Mouse (Mus musculus) neural tube, embryonic 11.5 days (tissue): ENCODE data around the gene Gm20518. TPM values are rescaled to one million over a fixed set of nuclear protein-coding genes. Genes with fewer than 3 reads are reported as not detected.
A peak's percentile ranks its signal among the peaks of the same experiment; 100 is the strongest.

Source experiments
- ATAC-seq: fragments of 200-750 bp; cut with Nextera tagmentation; 2 replicates; pipeline ENCODE4 v1.8.0; 2017; ENCODE audit warnings: moderate number of reproducible peaks, mild to moderate bottlenecking, moderate TSS enrichment, moderate library complexity; ENCODE audit not compliant: insufficient read depth, low FRiP score, low TSS enrichment
- DNase-seq: peaks from one replicate; pipeline ENCODE4 v3.0.0-alpha.2; 2015; ENCODE audit warnings: low spot score
- H3K27ac ChIP-seq: fragments of 300-500 bp; sonication (generic); 2 replicates; pipeline ENCODE4 v1.5.1; 2014; ENCODE audit warnings: low read depth, mild to moderate bottlenecking, low read length
- H3K27me3 ChIP-seq: fragments of 300-500 bp; sonication (generic); 2 replicates; pipeline ENCODE4 v1.6.1; 2014; ENCODE audit warnings: mild to moderate bottlenecking, low read length, mixed read lengths; ENCODE audit not compliant: control insufficient read depth, insufficient read depth
- H3K36me3 ChIP-seq: fragments of 300-500 bp; sonication (generic); 2 replicates; pipeline ENCODE4 v1.6.1; 2014; ENCODE audit warnings: mild to moderate bottlenecking, low read length, moderate library complexity, mixed read lengths; ENCODE audit not compliant: control insufficient read depth, insufficient read depth
- H3K4me1 ChIP-seq: fragments of 300-500 bp; sonication (generic); 2 replicates; pipeline ENCODE4 v1.6.1; 2014; ENCODE audit warnings: low read length, mixed read lengths; ENCODE audit not compliant: control insufficient read depth, insufficient read depth
- H3K4me2 ChIP-seq: fragments of 300-500 bp; sonication (generic); 2 replicates; pipeline ENCODE4 v1.6.1; 2014; ENCODE audit warnings: low read depth, mild to moderate bottlenecking, moderate library complexity
- H3K4me3 ChIP-seq: fragments of 300-500 bp; sonication (generic); 2 replicates; pipeline ENCODE4 v1.5.1; 2014; ENCODE audit warnings: low read depth, low read length
- H3K9ac ChIP-seq: fragments of 300-500 bp; sonication (generic); 2 replicates; pipeline ENCODE4 v1.6.1; 2014; ENCODE audit warnings: mild to moderate bottlenecking, low read length
- H3K9me3 ChIP-seq: fragments of 300-500 bp; sonication (generic); 2 replicates; pipeline ENCODE4 v1.6.1; 2016; ENCODE audit warnings: low read length; ENCODE audit not compliant: control insufficient read depth
- WGBS: fragments of 180-500 bp; shearing (Covaris S2); extraction: QIAGEN DNeasy Blood & Tissue Kit; methylation state at CpG from one replicate; pipeline ENCODE4 v1.1.7; 2014; 5-methylcytosine and 5-hydroxymethylcytosine counted together
- polyA plus RNA-seq: library from polyadenylated mRNA; unstranded; fragments of >200 nt; fragmentation: Nextera tagmentation; extraction: Ambion mirVana; gene quantifications from 2 replicates; pipeline ENCODE4 v1.2.1, GENCODE M21; 2014

Gene Gm20518
- polyA plus RNA-seq, 1 experiment from 2014 or later = 0.36 TPM

DNA sequence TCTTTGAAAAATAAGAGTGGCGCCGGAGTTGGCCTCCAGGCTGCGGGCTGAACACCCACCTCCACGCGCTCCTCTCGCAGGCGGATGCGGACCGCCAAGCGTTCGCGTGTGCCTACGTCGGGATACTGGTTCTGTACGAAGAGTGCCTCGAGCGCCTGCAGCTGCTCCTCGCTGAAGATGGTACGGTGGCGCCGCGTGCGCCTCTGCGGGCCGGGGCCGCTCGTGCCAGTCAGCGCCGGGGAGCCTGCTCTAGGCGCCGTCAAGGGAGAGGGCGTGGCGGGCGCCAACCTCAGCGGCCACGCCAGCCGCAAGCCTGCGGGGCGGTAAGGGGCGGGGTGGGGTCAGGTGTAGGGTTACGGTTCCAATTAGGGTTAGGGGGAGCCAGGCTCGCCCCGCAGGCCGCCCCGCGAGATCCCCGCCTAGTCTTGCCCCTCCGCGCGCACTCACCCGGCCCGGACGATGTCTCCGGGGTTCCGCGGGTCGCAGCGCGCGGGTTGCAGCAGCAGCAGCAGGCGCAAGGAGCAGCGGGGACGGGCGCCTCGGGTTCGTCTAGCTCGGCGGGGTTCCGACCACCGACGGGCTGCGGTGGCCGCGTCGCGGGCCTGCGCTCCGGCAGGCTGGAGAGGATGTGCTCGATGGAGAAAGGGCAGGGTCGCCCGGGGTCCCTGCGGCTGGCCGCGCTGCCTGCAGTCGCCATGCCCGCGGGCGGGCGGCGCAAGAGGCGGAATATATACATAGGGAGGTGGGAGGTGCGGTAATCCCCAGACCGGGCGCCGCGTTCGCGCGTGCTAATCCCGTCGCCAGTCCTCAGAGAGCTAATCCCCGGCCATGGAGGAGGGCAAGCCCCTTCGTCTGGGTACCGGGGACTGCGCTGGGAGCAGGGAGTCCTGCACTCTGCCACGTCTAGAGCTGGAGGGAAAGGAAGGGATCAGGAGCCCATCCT, 23.1 kb upstream of the Gm20518 start, which contains the start of gene Gsc2:
TSS of gene Gsc2 (minus strand) at position 753 of the 943 bp plus-strand sequence.
- Histone ChIP-seq H3K36me3 (no peaks in the 10 kb centered on the region), H3K9me3 (no peaks in the 10 kb centered on the region), H3K4me3 (peak within 1 kb of the TSS; percentile 25), H3K4me2 (peak within 1 kb of the TSS; percentile 33), H3K27ac (no peak within 1 kb of the TSS), H3K9ac (no peak within 1 kb of the TSS), H3K27me3 (peaks cover 61% of the 10 kb centered on the region), H3K4me1 (peaks cover 10% of the 10 kb centered on the region)
- DNase-seq (peak; percentile 42), ATAC-seq (peak; percentile 24; the same call in 1 of the 2 replicates)
- under 1% methylated on average over 97 of the region's 106 CpGs for WGBS

DNA sequence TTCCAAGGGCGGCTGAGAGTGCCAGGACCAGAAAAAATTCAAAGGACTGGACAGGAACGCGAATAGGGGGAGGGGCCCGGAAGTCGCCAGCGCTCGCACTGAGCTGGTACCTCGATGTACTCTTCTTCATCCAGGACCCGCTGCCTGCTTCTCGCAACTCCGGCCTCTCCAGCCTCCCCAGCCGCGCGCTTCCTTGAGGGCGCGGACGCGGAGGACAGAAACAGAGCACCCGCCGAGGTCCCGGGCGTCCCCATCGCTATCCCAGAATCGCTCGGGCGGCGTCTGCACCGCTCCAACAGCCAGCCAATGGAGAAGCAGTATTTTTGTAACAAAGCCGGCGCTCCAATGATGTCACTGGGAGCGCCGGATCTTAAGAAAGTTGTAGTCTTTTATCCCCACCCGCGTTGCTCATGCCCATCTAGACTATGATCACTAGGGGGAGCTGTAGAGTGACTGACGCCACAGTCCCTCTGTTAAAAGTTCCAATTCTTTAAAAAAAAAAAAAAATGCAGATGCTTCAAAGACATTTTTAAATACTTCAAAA, 19.7 kb upstream of the Gm20518 start, which contains the start of gene Ess2:
TSS of gene Ess2 (minus strand) at position 297 of the 544 bp plus-strand sequence.
- 0 out of 2 replicates have a peak within 1 kb of the TSS, but pooled peaks have one; percentile 35 for H3K27ac ChIP-seq
- peaks cover 10% of the 10 kb centered on the region for H3K4me1 ChIP-seq
- peak within 1 kb of the TSS; percentile 73 for H3K9ac ChIP-seq
- DNase-seq (peak; percentile 93), ATAC-seq (peak; percentile 89)
- H3K9me3 ChIP-seq = no peaks in the 10 kb centered on the region
- peak within 1 kb of the TSS; percentile 74 for H3K4me2 ChIP-seq
- under 1% methylated on average over 35 of the region's 35 CpGs for WGBS
- peaks cover 14% of the 10 kb centered on the region for H3K36me3 ChIP-seq
- peak within 1 kb of the TSS; percentile 67 for H3K4me3 ChIP-seq
- H3K27me3 ChIP-seq = peaks cover 43% of the 10 kb centered on the region

DNA sequence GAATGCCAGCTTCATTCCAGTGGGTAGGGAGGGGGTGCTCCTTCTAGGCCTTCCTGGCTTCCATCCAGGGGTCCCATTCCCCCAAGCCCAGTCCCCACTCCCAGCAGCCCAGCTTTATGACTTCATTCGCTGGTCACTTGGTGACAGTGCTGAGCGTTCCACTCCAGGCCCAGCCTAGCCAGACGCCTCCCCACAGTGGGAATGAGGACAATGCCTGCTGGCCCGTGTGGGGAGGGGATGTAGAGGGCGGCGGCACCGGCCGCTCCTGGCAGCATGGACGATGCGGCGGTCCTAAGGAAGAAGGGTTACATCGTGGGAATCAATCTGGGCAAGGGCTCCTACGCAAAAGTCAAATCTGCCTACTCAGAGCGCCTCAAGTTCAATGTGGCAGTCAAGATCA, 7.0 kb upstream of the Gm20518 start, which contains the start of the genes Dgcr2 and Tssk2:
TSS of gene Dgcr2 (minus strand) at position 101 of the 400 bp plus-strand sequence.
TSS of gene Tssk2 (plus strand) at position 176 of the 400 bp plus-strand sequence.
- Histone ChIP-seq H3K4me3 (no peak within 1 kb of the TSS), H3K36me3 (peaks cover 14% of the 10 kb centered on the region), H3K4me1 (no peaks in the 10 kb centered on the region), H3K27me3 (no peaks in the 10 kb centered on the region), H3K9me3 (no peaks in the 10 kb centered on the region), H3K27ac (no peak within 1 kb of the TSS), H3K9ac (no peak within 1 kb of the TSS), H3K4me2 (no peak within 1 kb of the TSS)
- DNase-seq (no peak), ATAC-seq (no peak)
- WGBS = 94% methylated on average over 14 of the region's 14 CpGs

DNA sequence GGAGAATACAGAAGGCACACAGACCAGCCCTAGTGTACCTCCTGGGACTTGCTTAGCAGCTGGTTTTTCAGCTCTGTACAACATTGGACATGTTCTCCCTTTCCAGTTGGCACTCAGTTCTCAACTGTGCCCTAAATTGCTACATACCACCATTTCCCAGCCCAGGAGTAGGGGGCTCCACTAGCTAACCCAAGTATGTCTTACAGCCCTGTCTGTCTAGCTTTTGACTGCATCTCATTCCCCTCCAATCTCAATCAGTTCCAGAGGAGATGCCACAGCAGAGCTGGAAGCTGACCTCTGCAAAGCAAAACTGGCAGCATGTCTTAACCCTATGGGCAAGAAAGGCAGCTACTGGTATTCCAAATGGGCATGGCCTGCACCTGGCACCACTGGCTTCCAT, 4.6 kb upstream of the Gm20518 start:
- H3K4me1 ChIP-seq = no peaks in the 10 kb centered on the region
- no peak overlapping the region for H3K4me3 ChIP-seq
- ATAC-seq = no peak
- H3K9me3 ChIP-seq = no peaks in the 10 kb centered on the region
- no peaks in the 10 kb centered on the region for H3K36me3 ChIP-seq
- no peak overlapping the region for H3K27ac ChIP-seq
- no peak for DNase-seq
- H3K9ac ChIP-seq = no peak overlapping the region
- no peaks in the 10 kb centered on the region for H3K27me3 ChIP-seq
- H3K4me2 ChIP-seq = no peak overlapping the region

DNA sequence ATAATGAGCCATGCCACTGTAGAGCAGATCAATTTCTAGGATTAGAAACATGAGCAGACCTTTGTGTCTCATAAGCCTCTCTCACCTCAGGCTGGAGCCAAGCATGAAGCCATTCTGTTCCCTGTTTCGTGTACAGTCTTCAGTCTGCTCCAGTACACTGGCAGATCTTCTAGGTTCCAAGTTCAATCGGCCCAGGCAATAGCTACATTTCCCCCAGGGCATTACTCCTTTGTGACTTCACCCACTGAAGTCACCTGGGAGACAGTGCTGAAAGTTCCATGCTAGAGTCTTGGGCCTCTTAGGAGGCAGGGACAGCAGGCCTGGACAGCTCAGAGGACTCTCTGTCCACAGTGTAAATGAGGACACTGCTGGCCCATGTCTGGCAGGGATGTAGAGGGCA, 2.5 kb upstream of the Gm20518 start, which contains the start of gene Tssk1:
TSS of gene Tssk1 (plus strand) at position 301 of the 400 bp plus-strand sequence.
- ATAC-seq (no peak), DNase-seq (no peak)
- H3K9ac ChIP-seq = no peak within 1 kb of the TSS
- no peak within 1 kb of the TSS for H3K4me3 ChIP-seq
- no peaks in the 10 kb centered on the region for H3K36me3 ChIP-seq
- H3K9me3 ChIP-seq = no peaks in the 10 kb centered on the region
- WGBS = 86% methylated on average over 2 of the region's 2 CpGs
- peaks cover 8% of the 10 kb centered on the region for H3K4me1 ChIP-seq
- no peak within 1 kb of the TSS for H3K4me2 ChIP-seq
- no peaks in the 10 kb centered on the region for H3K27me3 ChIP-seq
- H3K27ac ChIP-seq = no peak within 1 kb of the TSS

DNA sequence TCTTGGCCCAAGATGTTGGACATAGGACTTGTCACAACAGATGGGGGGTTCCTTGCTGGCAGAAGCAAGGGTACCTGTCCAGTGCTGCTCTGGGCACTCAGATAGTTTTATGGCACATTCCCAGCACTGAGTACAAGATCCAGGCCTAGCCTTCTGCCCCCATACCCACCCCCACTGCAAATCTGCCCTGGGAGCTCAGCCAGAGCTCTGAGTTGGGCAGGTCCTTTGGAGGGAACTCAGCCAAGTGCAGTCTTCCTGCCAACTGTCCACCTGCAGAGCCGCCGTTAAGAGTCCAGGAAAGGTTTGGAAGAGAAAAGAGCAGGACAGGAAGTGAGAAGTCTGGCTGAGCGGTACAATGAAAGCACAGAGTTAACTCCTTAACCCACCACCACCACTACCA, 1.1 kb upstream of the Gm20518 start:
- DNase-seq = no peak

DNA sequence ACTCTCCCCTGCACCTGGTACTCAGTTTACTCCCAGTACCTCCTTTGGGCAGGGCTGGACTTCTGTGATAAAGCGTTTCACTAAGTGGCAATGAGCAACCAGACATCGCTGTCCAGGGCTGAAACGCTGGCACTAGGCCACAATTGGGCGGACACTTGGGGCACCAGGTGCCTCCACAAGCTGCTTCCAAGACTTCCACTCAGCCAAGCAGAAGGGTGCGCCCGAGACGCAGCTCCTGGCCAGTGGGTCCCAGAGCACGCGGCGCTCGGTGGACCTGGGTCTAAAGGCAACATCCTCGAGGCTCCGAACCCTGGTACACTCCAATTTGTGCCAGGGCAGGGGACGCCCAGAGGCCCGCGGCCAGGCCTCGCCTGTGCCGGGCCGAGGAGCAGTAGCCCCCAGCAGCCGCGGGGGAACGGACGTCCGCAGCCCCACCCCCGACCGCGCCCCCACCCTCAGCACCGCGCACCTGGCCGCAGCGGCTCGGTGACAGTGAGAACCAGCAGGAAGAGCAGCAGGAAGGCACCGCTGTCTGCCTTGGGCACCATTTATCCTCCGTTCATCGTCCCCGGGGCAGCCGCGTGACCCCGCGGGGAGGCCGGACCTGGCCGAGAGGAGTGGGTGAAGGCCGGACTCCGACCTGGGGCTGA, 429 bp downstream of the Gm20518 start:
- Histone ChIP-seq H3K9me3 (no peaks in the 10 kb centered on the region), H3K27me3 (no peaks in the 10 kb centered on the region), H3K4me3 (peak overlapping the region; percentile 99), H3K27ac (peak overlapping the region; percentile 90), H3K9ac (peak overlapping the region; percentile 99), H3K4me2 (peak overlapping the region; percentile 60), H3K4me1 (peaks cover 8% of the 10 kb centered on the region), H3K36me3 (no peaks in the 10 kb centered on the region)
- ATAC-seq (peak; percentile 70), DNase-seq (peak; percentile 55)
- WGBS = under 1% methylated on average over 42 of the region's 44 CpGs

More for the DNA sequence above, 1.1 kb upstream of the Gm20518 start:
- Histone ChIP-seq H3K4me2 (no peak overlapping the region), H3K27ac (no peak overlapping the region), H3K4me3 (no peak overlapping the region), H3K27me3 (no peaks in the 10 kb centered on the region), H3K9me3 (no peaks in the 10 kb centered on the region), H3K9ac (no peak overlapping the region), H3K36me3 (no peaks in the 10 kb centered on the region), H3K4me1 (peaks cover 8% of the 10 kb centered on the region)
- no peak for ATAC-seq
- 89% methylated on average over 3 of the region's 3 CpGs for WGBS

DNA sequence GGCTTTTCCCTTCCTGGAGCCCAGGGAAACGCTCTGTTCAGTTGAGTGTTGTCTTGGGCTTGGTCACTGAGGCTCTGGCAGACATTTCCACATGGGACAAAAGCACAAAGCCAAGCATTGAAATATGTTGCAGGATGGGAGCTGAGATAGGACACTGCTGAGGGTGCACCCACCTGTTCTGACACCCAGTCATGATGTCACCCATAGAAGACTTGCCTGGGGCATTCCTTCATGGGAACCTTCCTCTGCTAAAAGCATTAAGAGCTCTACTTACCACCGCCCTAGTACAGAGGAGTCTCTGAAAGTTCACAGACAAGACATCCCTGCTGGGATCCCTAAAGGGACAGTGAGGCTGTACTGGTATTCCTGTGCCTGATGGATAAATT, 1.1 kb downstream of the Gm20518 start:
- H3K9ac ChIP-seq = peak overlapping the region; percentile 99
- no peaks in the 10 kb centered on the region for H3K9me3 ChIP-seq
- DNase-seq (no peak), ATAC-seq (no peak)
- WGBS = 48% methylated on average over 2 of the region's 2 CpGs
- H3K4me1 ChIP-seq = peaks cover 8% of the 10 kb centered on the region
- H3K4me3 ChIP-seq = peak overlapping the region; percentile 99
- no peaks in the 10 kb centered on the region for H3K27me3 ChIP-seq
- H3K27ac ChIP-seq = no peak overlapping the region
- peak overlapping the region; percentile 60 for H3K4me2 ChIP-seq
- H3K36me3 ChIP-seq = no peaks in the 10 kb centered on the region
